8 mouse cellular contexts compared by ENCODE assay signal in the genomic region with DNA sequence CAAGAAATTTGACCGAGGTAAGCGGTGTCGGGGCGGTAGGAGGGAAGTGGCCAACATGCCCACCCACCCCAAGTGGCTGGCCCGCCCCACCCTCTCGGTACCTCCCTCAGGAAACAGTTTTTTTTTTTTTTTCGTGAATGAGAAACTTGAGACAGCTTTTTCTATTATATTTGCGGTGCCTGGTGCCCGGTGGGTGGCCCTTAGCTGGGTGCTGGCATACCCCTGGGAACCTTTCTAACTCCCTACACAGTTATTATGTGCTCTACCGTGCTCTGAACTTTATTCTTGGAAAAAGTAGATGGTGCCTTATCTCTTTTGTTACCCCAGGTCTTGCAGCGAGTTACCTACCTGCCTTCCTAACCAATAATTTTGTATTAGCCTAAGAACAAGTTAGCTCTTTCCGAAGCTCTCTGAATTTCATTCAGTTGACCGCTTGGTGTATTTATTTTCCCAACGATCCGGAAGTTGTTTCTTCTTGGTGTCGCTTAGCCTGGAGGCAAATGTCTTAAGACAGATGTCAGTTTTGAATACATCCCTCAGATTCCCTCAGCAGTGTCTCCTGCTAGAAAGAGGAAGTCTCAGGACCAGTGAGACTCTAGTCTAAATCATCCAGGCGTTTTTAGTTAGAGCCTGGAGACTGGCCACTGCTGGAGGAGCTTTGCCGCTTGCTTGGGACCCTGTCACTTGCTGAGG. TPM values are rescaled to one million over a fixed set of nuclear protein-coding genes. Genes with fewer than 3 reads are reported as not detected.
DNase-seq lines count a peak whose midpoint lies in the region; ATAC-seq and TF ChIP-seq lines count a peak whose summit lies in the region.

No protein-coding gene starts in this region.

- no peak for ATAC-seq in cerebellum, adult (ENCODE audit: insufficient number of reproducible peaks, low FRiP score, low TSS enrichment)
- ATAC-seq in liver, embryonic 11.5 days (replicated peaks; ENCODE audit: low FRiP score) = peak; percentile 31

- DNase-seq in cerebellum, adult 2 months = peak in 1 of 2 experiments; percentile 9
- DNase-seq in testis, postnatal 10 days (ENCODE audit: low spot score) = no peak
- no peak for DNase-seq in liver, embryonic 11.5 days (ENCODE audit: low spot score)
- DNase-seq in ovary, postnatal 36 days (ENCODE audit: low spot score) = no peak
- no peak for DNase-seq in spleen, postnatal 14 days (ENCODE audit: low spot score in 2 of 2)
- DNase-seq in cerebellum, adult 18-20 months = no peak

- no peak for TF ChIP-seq POLR2A in cerebellum, adult 2 months (IDR thresholded peaks at IDR 0.05; ENCODE audit: borderline replicate concordance, insufficient read depth, low read length)
- no peak for TF ChIP-seq POLR2A in testis, adult 2 months (IDR thresholded peaks at IDR 0.05; ENCODE audit: control insufficient read depth, low read depth, low read length)

- WGBS in cerebellum, adult 2 months = 1% methylated on average over 18 of the region's 18 CpGs
- 3% methylated on average over 18 of the region's 18 CpGs for WGBS in liver, embryonic 11.5 days

- no peaks in the 10 kb centered on the region for H3K27me3 ChIP-seq in cerebellum, adult 2 months (ENCODE audit: control insufficient read depth, insufficient read depth, low read length)
- no peaks in the 10 kb centered on the region for H3K27me3 ChIP-seq in testis, adult 2 months (ENCODE audit: control insufficient read depth, insufficient read depth, low read length)
- H3K27me3 ChIP-seq in liver, embryonic 11.5 days (replicated peaks; ENCODE audit: control insufficient read depth, insufficient read depth, low read length) = no peaks in the 10 kb centered on the region

- H3K9ac ChIP-seq in liver, embryonic 11.5 days (ENCODE audit: low read depth, low read length) = peak overlapping the region; percentile 82

- H3K36me3 ChIP-seq in testis, adult 2 months (ENCODE audit: control insufficient read depth, insufficient read depth, low read length) = no peaks in the 10 kb centered on the region
- no peaks in the 10 kb centered on the region; the same call in 1 of the 2 replicates for H3K36me3 ChIP-seq in liver, embryonic 11.5 days (ENCODE audit: control insufficient read depth, insufficient read depth, low read length)

- H3K9me3 ChIP-seq in liver, embryonic 11.5 days (ENCODE audit: control insufficient read depth, low read length) = no peaks in the 10 kb centered on the region

- peak overlapping the region; percentile 85 for H3K4me3 ChIP-seq in cerebellum, adult 2 months (replicated peaks; ENCODE audit: insufficient read depth, low read depth, low read length)
- H3K4me3 ChIP-seq in testis, adult 2 months (ENCODE audit: control insufficient read depth, low read depth, low read length) = peak overlapping the region; percentile 96
- peak overlapping the region; percentile 74 for H3K4me3 ChIP-seq in liver, embryonic 11.5 days (ENCODE audit: low read depth, low read length)

- no peak overlapping the region for H3K27ac ChIP-seq in cerebellum, adult 2 months (ENCODE audit: insufficient read depth, low read length)
- peak overlapping the region; percentile 85 for H3K27ac ChIP-seq in testis, adult 2 months (ENCODE audit: control insufficient read depth, insufficient read depth, low read depth, low read length)
- peak overlapping the region; percentile 83 for H3K27ac ChIP-seq in liver, embryonic 11.5 days (ENCODE audit: low read depth, low read length)

- H3K4me2 ChIP-seq in liver, embryonic 11.5 days = peak overlapping the region; percentile 94

- peaks cover 13% of the 10 kb centered on the region for H3K4me1 ChIP-seq in cerebellum, adult 2 months (ENCODE audit: control insufficient read depth, insufficient read depth, low read length)
- H3K4me1 ChIP-seq in testis, adult 2 months (ENCODE audit: control insufficient read depth, insufficient read depth, low read length) = peaks cover 11% of the 10 kb centered on the region
- H3K4me1 ChIP-seq in liver, embryonic 11.5 days (replicated peaks; ENCODE audit: control insufficient read depth, insufficient read depth, low read length) = peaks cover 30% of the 10 kb centered on the region

- no peak for TF ChIP-seq CTCF in cerebellum, adult 2 months (IDR thresholded peaks at IDR 0.05; ENCODE audit: borderline replicate concordance, insufficient read depth, low read depth, low read length)
- TF ChIP-seq CTCF in testis, adult 2 months (IDR thresholded peaks at IDR 0.05; ENCODE audit: control insufficient read depth, insufficient read depth, insufficient replicate concordance, low read depth, low read length) = no peak

RNA-seq across cellular contexts. Expression of gene Clcn2, which starts 0.6 kb away (rescaled TPM):
- polyA plus RNA-seq in cerebellum, adult 2 months (2012; rRNA removed) = 94.4 and 97.2 TPM in 2 replicates
- 68.6 and 77.2 TPM in 2 replicates for polyA plus RNA-seq in testis, adult 2 months (2012; rRNA removed)
- 14.4 and 15.3 TPM in 2 replicates for polyA plus RNA-seq in liver, embryonic 11.5 days (2014; fragmentation: Nextera tagmentation; extraction: Ambion mirVana)

RNA-seq across cellular contexts. Expression of gene Polr2h, which starts 0.7 kb away (rescaled TPM):
- 38.6 and 41.2 TPM in 2 replicates for polyA plus RNA-seq in cerebellum, adult 2 months (2012; rRNA removed)
- 10.1 and 11.0 TPM in 2 replicates for polyA plus RNA-seq in testis, adult 2 months (2012; rRNA removed)
- 124 and 127 TPM in 2 replicates for polyA plus RNA-seq in liver, embryonic 11.5 days (2014; fragmentation: Nextera tagmentation; extraction: Ambion mirVana)

RNA-seq across cellular contexts. Expression of gene Chrd, which starts 14.8 kb away (rescaled TPM):
- 60.1 and 71.4 TPM in 2 replicates for polyA plus RNA-seq in cerebellum, adult 2 months (2012; rRNA removed)
- polyA plus RNA-seq in testis, adult 2 months (2012; rRNA removed) = 1.6 and 2.9 TPM in 2 replicates
- 0.77 and 0.93 TPM in 2 replicates for polyA plus RNA-seq in liver, embryonic 11.5 days (2014; fragmentation: Nextera tagmentation; extraction: Ambion mirVana)

RNA-seq across cellular contexts. Expression of gene Thpo, which starts 16.2 kb away (rescaled TPM):
- polyA plus RNA-seq in cerebellum, adult 2 months (2012; rRNA removed) = 15.8 and 19.6 TPM in 2 replicates
- 0.22 and 0.53 TPM in 2 replicates for polyA plus RNA-seq in testis, adult 2 months (2012; rRNA removed)
- 4.1 and 4.3 TPM in 2 replicates for polyA plus RNA-seq in liver, embryonic 11.5 days (2014; fragmentation: Nextera tagmentation; extraction: Ambion mirVana)

RNA-seq across cellular contexts. Expression of gene Fam131a, which starts 25.1 kb away (rescaled TPM):
- polyA plus RNA-seq in cerebellum, adult 2 months (2012; rRNA removed) = 123 and 137 TPM in 2 replicates
- 102 and 116 TPM in 2 replicates for polyA plus RNA-seq in testis, adult 2 months (2012; rRNA removed)
- 2.1 TPM in 2 replicates for polyA plus RNA-seq in liver, embryonic 11.5 days (2014; fragmentation: Nextera tagmentation; extraction: Ambion mirVana)

Comparison
In these comparisons a context has a peak if more than half of its experiments do, and no peak if none do; other contexts are left out.
1. RNA of gene Chrd, which starts 14.8 kb away (polyA plus RNA-seq): 60.1 to 71.4 TPM in cerebellum, adult 2 months; 1.6 to 2.9 TPM in testis, adult 2 months and 0.77 to 0.93 TPM in liver, embryonic 11.5 days; every median in the first group is over 10 times any median in the second.
2. Peak in every context shown above with its lines, with median percentiles within 50 percentile points of each other: H3K4me3 ChIP-seq.